Mouse (Mus musculus) adipocyte (in vitro differentiated cells): ENCODE results near the gene Nhlrc3.

ENCODE experiments used
- DNase-seq: peaks from one replicate; pipeline ENCODE4 v3.0.0-alpha.2; 2016; ENCODE audit warnings: low spot score

The Nhlrc3 gene

GRCm38 (mm10) chr3:53454561-53454960 lies 8.6 kb downstream of the Nhlrc3 start:
- no peak for DNase-seq

DNA sequence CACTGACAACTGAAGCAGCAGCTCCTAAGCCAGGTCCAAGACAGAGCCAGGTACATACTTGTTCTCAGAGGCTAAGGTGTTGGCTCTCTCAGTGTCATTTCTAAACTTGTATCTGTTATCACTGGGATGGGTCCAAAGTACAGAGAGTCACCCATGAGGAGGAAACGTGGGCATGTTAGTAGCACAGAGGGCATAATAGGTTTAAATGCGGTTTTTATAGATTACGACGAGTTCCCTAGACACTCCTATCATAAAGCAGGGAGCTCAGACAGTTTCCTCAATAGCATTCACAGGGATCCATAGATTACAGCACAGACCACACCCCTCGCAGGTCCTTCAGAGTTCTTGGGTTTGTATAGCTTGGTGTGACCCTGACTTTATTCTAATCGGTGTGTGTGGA lies 9.1 kb downstream of the Nhlrc3 start:
- no peak for DNase-seq

- DNase-seq = no peak
Observed at GRCm38 (mm10) chr3:53453346-53453745, 9.8 kb downstream of the Nhlrc3 start.

GRCm38 (mm10) chr3:53452351-53452750 lies 10.8 kb downstream of the Nhlrc3 start:
- no peak for DNase-seq

GRCm38 (mm10) chr3:53450666-53451065 lies 12.5 kb downstream of the Nhlrc3 start:
- no peak for DNase-seq

DNA sequence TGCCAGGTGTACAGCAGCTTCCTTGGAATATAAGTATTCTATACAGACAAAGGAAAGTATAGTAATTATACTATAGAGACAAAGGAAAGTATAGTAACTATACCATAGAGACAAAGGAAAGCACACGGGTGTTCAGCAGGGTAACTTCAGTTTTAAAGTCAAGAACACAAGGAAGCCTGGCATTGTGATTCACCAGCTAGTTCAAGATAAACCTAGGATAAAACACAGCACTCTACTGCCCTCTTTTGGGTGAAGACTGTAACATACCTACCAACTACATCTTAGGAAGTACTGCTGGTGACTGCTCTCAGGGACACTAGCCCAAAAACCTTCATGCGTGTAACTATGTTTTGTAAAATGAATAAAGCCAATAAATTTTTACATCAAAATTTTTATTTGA lies 14.9 kb downstream of the Nhlrc3 start:
- peak; percentile 95 for DNase-seq

- DNase-seq = no peak
Observed at GRCm38 (mm10) chr3:53446801-53447200, 16.3 kb downstream of the Nhlrc3 start.

GRCm38 (mm10) chr3:53445540-53445939 lies 17.6 kb downstream of the Nhlrc3 start:
- no peak for DNase-seq

- DNase-seq = no peak
Observed at GRCm38 (mm10) chr3:53436550-53436949, 26.6 kb downstream of the Nhlrc3 start.

DNA sequence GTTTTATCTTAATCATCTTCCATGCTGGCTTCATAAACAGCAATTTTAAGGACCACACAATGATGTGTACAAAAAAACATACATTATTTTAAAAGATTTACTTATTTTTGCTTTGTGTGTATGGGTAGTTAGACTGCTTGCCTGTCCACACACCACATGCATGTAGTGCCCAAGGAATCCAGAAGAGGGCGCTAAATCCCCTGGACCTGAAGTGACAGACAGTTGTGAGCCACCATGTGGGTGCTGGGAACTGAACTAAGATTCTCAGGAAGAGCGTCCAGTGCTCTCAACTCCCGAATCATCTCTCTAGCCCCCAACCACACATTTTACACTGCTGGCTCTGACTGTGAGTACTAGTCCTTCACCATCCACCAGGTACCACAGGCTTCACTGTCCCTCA lies 28.5 kb downstream of the Nhlrc3 start:
- DNase-seq = no peak

DNA sequence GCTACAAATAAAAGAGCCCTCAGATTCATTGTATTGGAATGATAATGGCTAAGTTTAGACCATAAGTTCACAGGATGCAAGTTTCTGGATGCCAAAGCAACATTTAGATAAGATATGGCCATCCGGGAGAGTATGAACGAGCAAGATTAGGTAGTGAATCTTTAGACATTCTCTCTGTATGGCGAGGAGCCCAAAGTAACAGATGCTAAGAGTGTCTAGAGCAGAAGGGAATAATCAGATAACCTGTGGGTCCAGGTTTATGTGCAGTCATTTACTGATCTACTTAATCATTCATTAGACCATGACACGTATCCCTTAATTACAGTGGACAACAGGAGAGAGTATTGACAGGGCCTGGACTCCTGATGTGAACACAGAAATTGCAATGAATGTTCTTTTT lies 39.6 kb downstream of the Nhlrc3 start:
- DNase-seq = no peak

DNA sequence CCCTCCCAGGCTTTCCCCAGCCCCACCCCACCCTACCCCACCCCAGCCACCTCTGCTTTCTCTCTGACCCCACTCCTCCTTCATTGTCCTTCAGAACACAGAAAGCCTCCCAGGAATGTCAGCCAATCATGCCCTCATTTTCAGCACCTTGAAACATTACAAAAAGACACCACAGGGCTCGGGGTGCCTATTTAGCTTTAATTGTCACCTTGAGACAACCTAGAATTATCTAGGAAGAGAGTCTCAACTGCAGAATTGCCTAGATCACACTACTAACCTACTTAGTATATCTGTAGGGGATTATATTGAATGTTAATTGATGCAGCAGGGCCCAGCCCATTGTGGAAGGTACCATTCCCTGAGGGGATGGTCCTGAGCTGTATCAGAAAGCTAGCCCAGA lies 40.4 kb downstream of the Nhlrc3 start:
- no peak for DNase-seq

DNA sequence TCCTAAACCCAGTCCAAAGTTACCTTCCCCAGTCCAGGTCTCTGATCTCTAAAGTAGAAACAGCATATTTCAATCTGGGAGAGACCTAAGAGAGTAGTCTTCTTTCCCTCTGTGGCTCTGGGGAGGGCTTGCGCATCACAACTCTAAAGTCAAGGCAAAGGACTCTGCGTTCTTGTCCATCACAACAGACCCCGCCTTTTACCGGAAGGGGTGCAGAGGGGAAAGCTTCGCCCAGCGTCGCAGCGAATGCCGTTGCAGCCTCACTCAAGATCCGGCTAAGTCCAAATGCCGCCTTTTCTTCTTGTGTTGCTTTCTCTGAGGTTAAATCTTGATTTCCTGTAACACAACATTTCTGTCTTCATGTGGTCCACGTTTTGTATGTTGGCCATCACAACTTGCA lies 41.5 kb downstream of the Nhlrc3 start:
- no peak for DNase-seq

DNA sequence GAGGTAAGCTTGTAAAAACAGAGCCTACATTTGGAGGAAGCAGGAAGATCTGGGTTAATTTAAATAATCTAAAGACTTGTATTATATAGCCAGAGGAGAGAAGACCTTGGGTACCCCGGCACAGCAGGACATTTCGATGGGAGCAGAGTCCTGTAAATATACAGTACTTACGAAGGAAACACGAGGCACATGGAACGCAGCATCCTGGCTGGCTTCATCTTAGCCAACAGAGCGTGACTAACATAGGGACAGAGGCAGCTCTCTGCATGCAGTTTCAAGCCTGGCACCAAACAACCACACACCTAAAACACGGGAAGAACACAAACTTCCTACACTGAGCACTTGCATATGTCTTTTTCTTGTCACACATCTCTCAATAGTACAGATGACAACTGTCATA lies 45.4 kb downstream of the Nhlrc3 start:
- no peak for DNase-seq

DNA sequence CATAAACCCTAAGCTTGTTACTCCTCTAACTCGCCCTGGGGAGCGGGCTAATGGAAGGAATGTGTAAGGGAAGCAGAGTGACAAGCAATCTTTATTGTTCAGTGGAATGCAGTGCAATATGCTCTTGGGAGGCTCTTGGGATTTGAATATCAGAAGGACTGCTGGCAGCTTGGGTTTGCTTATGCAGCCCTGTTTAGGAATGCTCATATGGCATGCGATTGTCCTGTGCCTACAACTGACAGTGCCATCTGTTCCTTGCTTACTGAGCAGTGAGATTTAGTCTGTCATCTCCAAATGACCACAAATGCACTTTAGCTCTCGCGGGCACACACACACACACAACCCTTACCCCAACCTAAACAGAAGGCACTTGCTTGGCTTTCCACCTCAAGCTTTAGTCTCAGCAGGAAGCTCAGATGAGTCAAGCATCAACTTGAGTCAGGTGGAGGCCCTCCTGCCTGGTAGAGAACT lies 47.1 kb downstream of the Nhlrc3 start:
- DNase-seq = no peak

DNA sequence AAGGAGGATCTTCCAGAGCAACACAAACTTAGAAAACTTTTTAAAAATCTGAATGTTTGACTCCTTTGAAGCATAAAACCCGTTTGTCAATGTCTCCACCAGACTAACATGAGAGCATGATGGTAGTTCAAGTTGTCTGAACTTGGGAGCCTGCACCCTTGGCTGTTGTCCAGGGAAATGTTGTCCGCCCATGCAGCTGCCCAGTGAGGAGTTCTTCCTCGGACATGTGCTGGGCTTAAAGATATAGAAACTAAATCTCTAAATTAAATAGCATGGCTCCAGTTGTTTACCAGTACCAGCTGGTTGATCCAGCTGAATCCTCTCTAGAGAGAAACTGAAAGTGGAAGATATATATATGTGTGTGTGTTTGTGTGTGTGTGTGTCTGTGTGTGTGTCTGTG lies 49.2 kb downstream of the Nhlrc3 start:
- peak; percentile 40 for DNase-seq

DNA sequence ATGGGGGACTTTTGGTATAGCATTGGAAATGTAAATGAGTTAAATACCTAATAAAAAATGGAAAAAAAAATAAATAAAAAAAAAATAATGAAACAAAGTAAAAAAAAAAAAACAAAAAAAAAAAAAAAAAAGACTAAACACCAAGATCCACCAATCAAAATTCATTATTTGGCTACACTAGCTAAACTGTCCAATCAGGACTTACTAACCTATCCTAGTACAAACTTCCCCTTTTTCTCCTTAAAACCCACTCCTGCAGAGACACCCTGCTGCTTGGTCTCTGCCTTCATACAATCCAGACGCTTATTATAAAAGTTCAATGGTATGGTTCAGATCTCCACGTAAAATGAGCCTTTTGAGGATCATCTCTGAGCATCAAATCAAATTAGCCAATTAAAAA lies 49.7 kb downstream of the Nhlrc3 start:
- DNase-seq = no peak

GRCm38 (mm10) chr3:53412259-53412658 lies 50.9 kb downstream of the Nhlrc3 start:
- no peak for DNase-seq

- DNase-seq = no peak
Observed at GRCm38 (mm10) chr3:53410031-53410430, 53.1 kb downstream of the Nhlrc3 start.

GRCm38 (mm10) chr3:53407145-53407544 lies 56.0 kb downstream of the Nhlrc3 start:
- no peak for DNase-seq
